Mouse (Mus musculus): ENCODE results near the gene Bach1. TPM values are rescaled to one million over a fixed set of nuclear protein-coding genes. Genes with fewer than 3 reads are reported as not detected.

Gene Bach1
- total and polyA plus RNA-seq, 3 experiments: 11.4 to 20.9 (median 13.4) TPM

GRCm38 (mm10) chr16:87668002-87668401, 30.7 kb upstream of the Bach1 start (continued):
- no peak for TF ChIP-seq ZC3H11A (IDR thresholded peaks at IDR 0.05; ENCODE audit: low read depth, low read length)
- no peak for TF ChIP-seq KAT2A (IDR thresholded peaks at IDR 0.05; ENCODE audit: insufficient replicate concordance, low read length)
- TF ChIP-seq POLR2A (IDR thresholded peaks at IDR 0.05; ENCODE audit: low read depth, low read length): peak; percentile 42; the same call in 1 of the 2 replicates
- no peak for TF ChIP-seq CHD1 (IDR thresholded peaks at IDR 0.05; ENCODE audit: low read depth, low read length)
- TF ChIP-seq TCF12 (IDR thresholded peaks at IDR 0.05; ENCODE audit: low read depth, low read length): peak; percentile 98
- peak; percentile 95 for TF ChIP-seq JUN (IDR thresholded peaks at IDR 0.05; ENCODE audit: insufficient read depth, low read depth, low read length)
- TF ChIP-seq POLR2AphosphoS2 (IDR thresholded peaks at IDR 0.05; ENCODE audit: low read depth, low read length): no peak

- in situ Hi-C loops (cut with MboI; ENCODE audit: low pct_ligation_motif_present, low pct_unique_long_range_greater_than_20kb, low sequenced_read_pairs): no loop called here
- Histone ChIP-seq H3K9me3 (replicated peaks; ENCODE audit: low read length) (no peaks in the 10 kb centered on the region), H3K79me2 (replicated peaks; ENCODE audit: control insufficient read depth, extremely low read depth, insufficient read depth, poor library complexity, severe bottlenecking) (no peaks in the 10 kb centered on the region), H3K27me3 (replicated peaks) (no peaks in the 10 kb centered on the region), H3K4me2 (ENCODE audit: insufficient read depth, low read depth, poor library complexity, severe bottlenecking) (no peak overlapping the region), H3K9ac (ENCODE audit: insufficient read depth, low read depth) (no peak overlapping the region), H3K27ac (ENCODE audit: insufficient read depth, low read depth) (no peak overlapping the region), H3K4me3 (replicated peaks in 1 of 3; ENCODE audit: low read depth in 2 of 3, low read length in 2 of 3, poor library complexity in 1 of 3) (no peak overlapping the region), H3K4me1 (ENCODE audit: control insufficient read depth in 1 of 2, insufficient read depth in 2 of 2) (peaks cover 19 to 36% of the 10 kb centered on the region in 2 experiments), H3K36me3 (replicated peaks in 1 of 2; ENCODE audit: control insufficient read depth in 1 of 2, insufficient read depth in 1 of 2, low read length in 1 of 2) (no peaks in the 10 kb centered on the region)
- DNase-seq (ENCODE audit: extremely low read depth): no peak
- dilution Hi-C loops (cut with MboI; ENCODE audit: extremely low pct_ligation_motif_present, extremely low pct_unique_long_range_greater_than_20kb, low sequenced_read_pairs): no loop called here
- TF ChIP-seq ZC3H11A (IDR thresholded peaks at IDR 0.05; ENCODE audit: low read depth, low read length) (no peak), HCFC1 (IDR thresholded peaks at IDR 0.05; ENCODE audit: low read depth, low read length) (no peak), ZKSCAN1 (IDR thresholded peaks at IDR 0.05; ENCODE audit: borderline replicate concordance, low read depth, low read length) (no peak), MYC (IDR thresholded peaks at IDR 0.05; ENCODE audit: low read depth, low read length) (no peak), GABPA (IDR thresholded peaks at IDR 0.05; ENCODE audit: insufficient replicate concordance, low read depth, low read length) (no peak), ZMIZ1 (IDR thresholded peaks at IDR 0.05; ENCODE audit: low read depth, low read length) (no peak), KAT2A (IDR thresholded peaks at IDR 0.05; ENCODE audit: insufficient replicate concordance, low read length) (no peak), TCF12 (IDR thresholded peaks at IDR 0.05; ENCODE audit: low read depth, low read length) (no peak), MAFK (IDR thresholded peaks at IDR 0.05; ENCODE audit: insufficient replicate concordance, low read length) (no peak), USF2 (conservative IDR thresholded peaks at IDR 0.05; ENCODE audit: low read depth, low read length) (no peak), IRF4 (IDR thresholded peaks at IDR 0.05; ENCODE audit: low read depth, low read length) (no peak), MEF2A (IDR thresholded peaks at IDR 0.05; ENCODE audit: borderline replicate concordance, low read depth, low read length) (no peak), MAX (IDR thresholded peaks at IDR 0.05; ENCODE audit: low read length) (no peak), SMC3 (IDR thresholded peaks at IDR 0.05; ENCODE audit: low read depth, low read length) (no peak), BHLHE40 (IDR thresholded peaks at IDR 0.05; ENCODE audit: low read depth, low read length) (no peak), JUND (conservative IDR thresholded peaks at IDR 0.05; ENCODE audit: low read depth, low read length) (no peak)
These were observed 28.5 kb upstream of the Bach1 start for GRCm38 (mm10) chr16:87670091-87670820.

Data from CH12.LX (cell line).